Mouse (Mus musculus): ENCODE measurements around the gene Kif2a. TPM values are rescaled to one million over a fixed set of nuclear protein-coding genes. Genes with fewer than 3 reads are reported as not detected.

Gene Kif2a
- polyA plus RNA-seq (2015; fragmentation: Nextera tagmentation; extraction: Ambion mirVana): 70.8 and 78.8 TPM in 2 replicates

GRCm38 (mm10) chr13:107021461-107022265 lies at the start of gene Kif2a:
TSS of gene Kif2a (minus strand) at chr13:107022126.
- ATAC-seq (ENCODE audit: low FRiP score, low read depth): peak; percentile 65
- peak within 1 kb of the TSS; percentile 83 for H3K4me2 ChIP-seq
- peak within 1 kb of the TSS; percentile 97 for H3K4me3 ChIP-seq
- no peaks in the 10 kb centered on the region for H3K9me3 ChIP-seq
- H3K4me1 ChIP-seq (replicated peaks): peaks cover 31% of the 10 kb centered on the region
- peak within 1 kb of the TSS; percentile 99 for H3K27ac ChIP-seq (replicated peaks)
- peak within 1 kb of the TSS; percentile 90 for H3K9ac ChIP-seq
- under 1% methylated on average over 73 of the region's 87 CpGs for WGBS
- no peaks in the 10 kb centered on the region for H3K27me3 ChIP-seq
- no peaks in the 10 kb centered on the region for H3K36me3 ChIP-seq

- Histone ChIP-seq H3K9me3 (no peaks in the 10 kb centered on the region), H3K27me3 (no peaks in the 10 kb centered on the region), H3K4me3 (no peak overlapping the region), H3K9ac (no peak overlapping the region), H3K4me2 (no peak overlapping the region), H3K36me3 (no peaks in the 10 kb centered on the region), H3K4me1 (replicated peaks) (peaks cover 15% of the 10 kb centered on the region), H3K27ac (replicated peaks) (no peak overlapping the region)
- no peak for ATAC-seq (ENCODE audit: low FRiP score, low read depth)
- WGBS: 95% methylated on average over 1 of the region's 1 CpGs
Measured at GRCm38 (mm10) chr13:107069061-107069460, 47.1 kb upstream of the Kif2a start.

- Histone ChIP-seq H3K9me3 (no peaks in the 10 kb centered on the region), H3K36me3 (no peaks in the 10 kb centered on the region), H3K4me2 (no peak overlapping the region), H3K4me1 (replicated peaks) (no peaks in the 10 kb centered on the region; the same call in 1 of the 2 replicates), H3K9ac (no peak overlapping the region), H3K27me3 (no peaks in the 10 kb centered on the region), H3K4me3 (no peak overlapping the region), H3K27ac (replicated peaks) (0 out of 2 replicates have a peak overlapping the region, but pooled peaks have one; percentile 42)
- WGBS: 48% methylated on average over 10 of the region's 10 CpGs
- ATAC-seq (ENCODE audit: low FRiP score, low read depth): 0 out of 2 replicates have a peak, but pooled peaks have one; percentile 45
Measured at GRCm38 (mm10) chr13:107065098-107065855, 43.4 kb upstream of the Kif2a start.

- H3K9me3 ChIP-seq: no peaks in the 10 kb centered on the region
- WGBS: 89% methylated on average over 2 of the region's 2 CpGs
- no peaks in the 10 kb centered on the region; the same call in 1 of the 2 replicates for H3K4me1 ChIP-seq (replicated peaks)
- H3K27ac ChIP-seq (replicated peaks): no peak overlapping the region
- no peaks in the 10 kb centered on the region for H3K36me3 ChIP-seq
- H3K27me3 ChIP-seq: no peaks in the 10 kb centered on the region
- H3K4me2 ChIP-seq: no peak overlapping the region
- no peak overlapping the region for H3K4me3 ChIP-seq
- no peak for ATAC-seq (ENCODE audit: low FRiP score, low read depth)
- H3K9ac ChIP-seq: no peak overlapping the region
Measured at GRCm38 (mm10) chr13:107064263-107064662, 42.3 kb upstream of the Kif2a start.

- H3K4me1 ChIP-seq (replicated peaks): no peaks in the 10 kb centered on the region; the same call in 1 of the 2 replicates
- H3K9ac ChIP-seq: no peak overlapping the region
- WGBS: 75% methylated on average over 7 of the region's 7 CpGs
- ATAC-seq (ENCODE audit: low FRiP score, low read depth): no peak
- no peak overlapping the region for H3K27ac ChIP-seq (replicated peaks)
- no peaks in the 10 kb centered on the region for H3K9me3 ChIP-seq
- H3K4me3 ChIP-seq: no peak overlapping the region
- H3K36me3 ChIP-seq: no peaks in the 10 kb centered on the region
- no peak overlapping the region for H3K4me2 ChIP-seq
- H3K27me3 ChIP-seq: no peaks in the 10 kb centered on the region
Measured at GRCm38 (mm10) chr13:107063115-107063807, 41.3 kb upstream of the Kif2a start.

GRCm38 (mm10) chr13:107060098-107060497 lies 38.2 kb upstream of the Kif2a start:
- WGBS: 84% methylated on average over 7 of the region's 7 CpGs
- no peak for ATAC-seq (ENCODE audit: low FRiP score, low read depth)
- Histone ChIP-seq H3K4me3 (no peak overlapping the region), H3K9ac (no peak overlapping the region), H3K9me3 (no peaks in the 10 kb centered on the region), H3K4me2 (no peak overlapping the region), H3K36me3 (no peaks in the 10 kb centered on the region), H3K27me3 (no peaks in the 10 kb centered on the region), H3K27ac (replicated peaks) (no peak overlapping the region), H3K4me1 (replicated peaks) (no peaks in the 10 kb centered on the region; the same call in 1 of the 2 replicates)

- Histone ChIP-seq H3K9me3 (no peaks in the 10 kb centered on the region), H3K9ac (no peak overlapping the region), H3K4me1 (replicated peaks) (no peaks in the 10 kb centered on the region), H3K4me3 (no peak overlapping the region), H3K27ac (replicated peaks) (no peak overlapping the region), H3K36me3 (no peaks in the 10 kb centered on the region), H3K4me2 (no peak overlapping the region), H3K27me3 (no peaks in the 10 kb centered on the region)
- no peak for ATAC-seq (ENCODE audit: low FRiP score, low read depth)
- 80% methylated on average over 3 of the region's 3 CpGs for WGBS
Measured at GRCm38 (mm10) chr13:107059460-107059859, 37.5 kb upstream of the Kif2a start.

GRCm38 (mm10) chr13:107056318-107056717 lies 34.4 kb upstream of the Kif2a start:
- no peak for ATAC-seq (ENCODE audit: low FRiP score, low read depth)
- WGBS: 48% methylated on average over 4 of the region's 4 CpGs
- no peaks in the 10 kb centered on the region for H3K4me1 ChIP-seq (replicated peaks)
- H3K27ac ChIP-seq (replicated peaks): no peak overlapping the region
- no peak overlapping the region for H3K4me3 ChIP-seq
- no peaks in the 10 kb centered on the region for H3K27me3 ChIP-seq
- H3K36me3 ChIP-seq: no peaks in the 10 kb centered on the region
- H3K4me2 ChIP-seq: no peak overlapping the region
- H3K9ac ChIP-seq: no peak overlapping the region
- H3K9me3 ChIP-seq: no peaks in the 10 kb centered on the region

- Histone ChIP-seq H3K4me1 (replicated peaks) (no peaks in the 10 kb centered on the region), H3K27me3 (no peaks in the 10 kb centered on the region), H3K4me2 (no peak overlapping the region), H3K4me3 (no peak overlapping the region), H3K9ac (no peak overlapping the region), H3K36me3 (no peaks in the 10 kb centered on the region), H3K27ac (replicated peaks) (no peak overlapping the region), H3K9me3 (no peaks in the 10 kb centered on the region)
- no peak for ATAC-seq (ENCODE audit: low FRiP score, low read depth)
- 81% methylated on average over 4 of the region's 4 CpGs for WGBS
Measured at GRCm38 (mm10) chr13:107054496-107054895, 32.6 kb upstream of the Kif2a start.

GRCm38 (mm10) chr13:107051342-107051741 lies 29.4 kb upstream of the Kif2a start:
- no peak for ATAC-seq (ENCODE audit: low FRiP score, low read depth)
- Histone ChIP-seq H3K27me3 (no peaks in the 10 kb centered on the region), H3K4me3 (no peak overlapping the region), H3K9ac (no peak overlapping the region), H3K36me3 (no peaks in the 10 kb centered on the region), H3K4me2 (no peak overlapping the region), H3K9me3 (no peaks in the 10 kb centered on the region; the same call in 1 of the 2 replicates), H3K4me1 (replicated peaks) (no peaks in the 10 kb centered on the region), H3K27ac (replicated peaks) (no peak overlapping the region)
- WGBS: 87% methylated on average over 3 of the region's 3 CpGs

GRCm38 (mm10) chr13:107044229-107044628 lies 22.3 kb upstream of the Kif2a start:
- Histone ChIP-seq H3K4me2 (no peak overlapping the region), H3K27me3 (no peaks in the 10 kb centered on the region), H3K27ac (replicated peaks) (no peak overlapping the region), H3K36me3 (no peaks in the 10 kb centered on the region), H3K9ac (no peak overlapping the region), H3K9me3 (no peaks in the 10 kb centered on the region; the same call in 1 of the 2 replicates), H3K4me1 (replicated peaks) (no peaks in the 10 kb centered on the region), H3K4me3 (no peak overlapping the region)
- no peak for ATAC-seq (ENCODE audit: low FRiP score, low read depth)
- 40% methylated on average over 5 of the region's 5 CpGs for WGBS
